ENCODE assay signal across 35 mouse cellular contexts in genomic region chr14:23517374-23517773, GRCm38 (mm10).
"Had no signal": no experiment of that assay in that cellular context is flagged by ENCODE, and none has a peak within 500 bp of the region (broad histone marks: within the 10 kb centered on the region; RNA-seq: fewer than 3 reads in every experiment).

No protein-coding gene starts in this region.

- H3K27ac ChIP-seq: heart, embryonic 13.5 days; heart, embryonic 15.5 days; hindbrain, embryonic 10.5 days; hindbrain, embryonic 12.5 days; hindbrain, embryonic 13.5 days; hindbrain, embryonic 14.5 days; hindbrain, embryonic 15.5 days; hindbrain, postnatal 0 days; intestine, embryonic 15.5 days; kidney, embryonic 15.5 days; kidney, postnatal 0 days; layer of hippocampus, adult 2 months; left cerebral cortex, adult 2 months had no signal

- H3K9me3 ChIP-seq: heart, embryonic 12.5 days; heart, embryonic 13.5 days; heart, embryonic 15.5 days; hindbrain, embryonic 10.5 days; hindbrain, embryonic 12.5 days; hindbrain, embryonic 13.5 days; hindbrain, embryonic 15.5 days; intestine, embryonic 15.5 days; kidney, embryonic 15.5 days had no signal

- H3K27me3 ChIP-seq: heart, embryonic 12.5 days; heart, embryonic 13.5 days; heart, embryonic 15.5 days; hindbrain, embryonic 12.5 days; hindbrain, embryonic 13.5 days; hindbrain, embryonic 15.5 days; intestine, embryonic 15.5 days had no signal

- ATAC-seq: hindbrain, embryonic 16.5 days; hindbrain, postnatal 0 days; inflammation-experienced regulatory T-cells, adult 6 months; intestine, embryonic 15.5 days; intestine, embryonic 16.5 days; intestine, postnatal 0 days had no signal

- DNase-seq: heart, postnatal 10 days; heart, postnatal 14 days; heart, postnatal 36 days; heart, postnatal 4 days; kidney, adult 11 months; kidney, adult 18-20 months; kidney, adult 2 months; kidney, adult 8-10 months; kidney, adult 9 months; kidney, postnatal 10 days; kidney, postnatal 14 days; kidney, postnatal 25 days; kidney, postnatal 36 days; kidney, postnatal 4 days; layer of hippocampus, adult 9-11 months; layer of hippocampus, postnatal 36 days had no signal

- H3K9ac ChIP-seq: heart, embryonic 12.5 days; heart, embryonic 13.5 days; heart, embryonic 15.5 days; hindbrain, embryonic 12.5 days; hindbrain, embryonic 13.5 days; hindbrain, embryonic 14.5 days; hindbrain, embryonic 15.5 days; intestine, embryonic 15.5 days; kidney, embryonic 15.5 days had no signal

- H3K36me3 ChIP-seq: heart, embryonic 12.5 days; heart, embryonic 13.5 days; heart, embryonic 15.5 days; hindbrain, embryonic 10.5 days; hindbrain, embryonic 12.5 days; hindbrain, embryonic 13.5 days; hindbrain, embryonic 15.5 days; intestine, embryonic 15.5 days; kidney, embryonic 15.5 days had no signal

- H3K4me3 ChIP-seq: heart, embryonic 12.5 days; heart, embryonic 13.5 days; heart, embryonic 15.5 days; hindbrain, embryonic 10.5 days; hindbrain, embryonic 12.5 days; hindbrain, embryonic 13.5 days; hindbrain, embryonic 15.5 days; intestine, embryonic 15.5 days; kidney, embryonic 15.5 days; layer of hippocampus, adult 2 months; left cerebral cortex, adult 2 months had no signal

- H3K4me2 ChIP-seq: heart, embryonic 11.5 days; heart, embryonic 12.5 days; heart, embryonic 13.5 days; heart, embryonic 15.5 days; hindbrain, embryonic 12.5 days; hindbrain, embryonic 13.5 days; hindbrain, embryonic 14.5 days; hindbrain, embryonic 15.5 days; intestine, embryonic 15.5 days; kidney, embryonic 15.5 days had no signal

- H3K4me1 ChIP-seq: heart, embryonic 12.5 days; heart, embryonic 15.5 days; hindbrain, embryonic 10.5 days; hindbrain, embryonic 12.5 days; hindbrain, embryonic 13.5 days; hindbrain, embryonic 15.5 days; intestine, embryonic 15.5 days had no signal
